Mouse (Mus musculus) megakaryocyte, embryonic 14.5 days (primary cell): ENCODE results near the gene Mxi1.

Experiments
- FLI1 ChIP-seq: IDR thresholded peaks from 2 replicates; pipeline ENCODE4 v1.6.1; 2012; ENCODE audit warnings: low read length, inconsistent platforms, mixed read lengths
- GATA1 ChIP-seq: IDR thresholded peaks from 3 replicates; pipeline ENCODE4 v1.6.1; 2012; ENCODE audit warnings: mixed read lengths, low read length, inconsistent platforms, borderline replicate concordance

GRCm38 (mm10) chr19:53309631-53310030 lies 687 bp upstream of the Mxi1 start:
- TF ChIP-seq GATA1 (no peak), FLI1 (no peak)
